Mouse (Mus musculus) liver, adult 2 months (tissue): Measurements from ENCODE around the gene Stard3.

Source experiments
- CTCF ChIP-seq: fragments of 200-500 bp; IDR thresholded peaks from 2 replicates; pipeline ENCODE4 v1.5.1; 2011; ENCODE audit warnings: low read depth, low read length, control low read depth
- POLR2A ChIP-seq: fragments of 200-500 bp; IDR thresholded peaks from 2 replicates; pipeline ENCODE4 v1.6.1; 2011; ENCODE audit warnings: low read length, control low read depth; ENCODE audit not compliant: insufficient read depth; ENCODE audit errors: extremely low read depth

DNA sequence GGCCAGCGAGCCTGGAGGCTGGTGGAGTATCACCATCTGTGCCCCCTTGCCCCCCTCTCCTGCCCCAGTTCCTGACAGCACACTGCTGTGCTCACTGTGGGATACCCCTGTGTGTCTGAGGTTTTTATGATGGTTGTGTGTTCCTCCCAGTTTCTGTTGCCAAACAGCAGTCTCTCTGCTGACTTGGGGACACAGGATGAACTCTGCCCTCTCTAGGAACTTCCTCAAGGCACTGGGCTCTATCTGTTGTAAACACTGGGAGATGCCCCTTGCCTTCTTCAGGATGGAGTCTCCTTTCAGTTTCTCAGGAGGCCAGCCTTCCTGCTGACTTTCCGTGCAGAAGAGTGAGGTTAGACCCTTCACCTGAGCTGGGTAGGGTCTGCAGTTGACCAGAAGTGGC is 56.0 kb downstream of the Stard3 start:
- no peak for TF ChIP-seq POLR2A
- no peak for TF ChIP-seq CTCF
